Mouse (Mus musculus) adrenal gland (tissue): ENCODE results near the gene Cnn1.

ENCODE experiments used
- intact Hi-C: fragments of 180-260 bp; cut with DNase I; formaldehyde crosslinking; loops from one replicate; pipeline ENCODE4 v1.15.1; 2025

Gene Cnn1

GRCm38 (mm10) chr9:22122005-22122404 is 23.0 kb downstream of the Cnn1 start:
- intact Hi-C loops: no loop called here

- intact Hi-C loops: no loop called here
These were observed 24.1 kb downstream of the Cnn1 start for GRCm38 (mm10) chr9:22123069-22123609.

- intact Hi-C loops: no loop called here
These were observed 25.2 kb downstream of the Cnn1 start for GRCm38 (mm10) chr9:22124169-22124568.

GRCm38 (mm10) chr9:22125246-22126027 is 26.4 kb downstream of the Cnn1 start:
- intact Hi-C loops: no loop called here

- intact Hi-C loops: no loop called here
These were observed 32.4 kb downstream of the Cnn1 start for GRCm38 (mm10) chr9:22131226-22131981.

- intact Hi-C loops: no loop called here
These were observed 33.2 kb downstream of the Cnn1 start for GRCm38 (mm10) chr9:22132220-22132619.

GRCm38 (mm10) chr9:22134246-22134890 is 35.4 kb downstream of the Cnn1 start:
- intact Hi-C loops: no loop called here

- intact Hi-C loops: no loop called here
These were observed 36.1 kb downstream of the Cnn1 start for GRCm38 (mm10) chr9:22134988-22135643.

GRCm38 (mm10) chr9:22135644-22136390 is 36.8 kb downstream of the Cnn1 start, which contains the start of gene Acp5:
TSS of gene Acp5 (minus strand) at chr9:22135711.
- intact Hi-C loops: no loop called here

- intact Hi-C loops: no loop called here
These were observed 37.9 kb downstream of the Cnn1 start for GRCm38 (mm10) chr9:22136765-22137547.

GRCm38 (mm10) chr9:22138480-22138879 is 39.5 kb downstream of the Cnn1 start:
- intact Hi-C loops: no loop called here

GRCm38 (mm10) chr9:22139746-22140145 is 40.7 kb downstream of the Cnn1 start:
- intact Hi-C loops: loop anchor here (10.0 kb wide), 2 partner anchors 45 to 165 kb away; partner anchors contain the start of gene Cnn1

- intact Hi-C loops: loop anchor here (2.0 to 10.0 kb wide), 4 partner anchors 25 to 169 kb away; partner anchors contain the start of gene Cnn1
These were observed 44.4 kb downstream of the Cnn1 start for GRCm38 (mm10) chr9:22143108-22144037.

GRCm38 (mm10) chr9:22144304-22144965 is 45.4 kb downstream of the Cnn1 start:
- intact Hi-C loops: loop anchor here (10.0 kb wide), 2 partner anchors 50 to 170 kb away; partner anchors contain the start of gene Cnn1

- intact Hi-C loops: loop anchor here (10.0 kb wide), 3 partner anchors 55 to 255 kb away; partner anchors contain the start of gene Cnn1
These were observed 50.6 kb downstream of the Cnn1 start for GRCm38 (mm10) chr9:22149426-22150248.

GRCm38 (mm10) chr9:22150249-22150693 is 51.3 kb downstream of the Cnn1 start:
- intact Hi-C loops: loop anchor here (10.0 kb wide), 1 partner anchor 255 kb away; no protein-coding TSS in a partner anchor
